Mouse (Mus musculus): Measurements from ENCODE around the gene Emilin3. TPM values are rescaled to one million over a fixed set of nuclear protein-coding genes. Genes with fewer than 3 reads are reported as not detected.

Gene Emilin3
- total RNA-seq, 2 experiments from 2014 or later = not detected

GRCm38 (mm10) chr2:160916714-160917113 lies 4.6 kb upstream of the Emilin3 start:
- DNase-seq = no peak

- no peak for DNase-seq
These were observed 3.9 kb upstream of the Emilin3 start for GRCm38 (mm10) chr2:160915821-160916610.

- no peak for DNase-seq
These were observed 2.5 kb upstream of the Emilin3 start for GRCm38 (mm10) chr2:160914656-160915055.

- DNase-seq = peak in 1 of 2 experiments; percentile 12
These were observed 448 bp downstream of the Emilin3 start for GRCm38 (mm10) chr2:160911558-160912201.

- DNase-seq = no peak
These were observed 1.5 kb downstream of the Emilin3 start for GRCm38 (mm10) chr2:160910633-160911032.

GRCm38 (mm10) chr2:160908607-160909006 lies 3.5 kb downstream of the Emilin3 start:
- DNase-seq = peak; percentile 36 to 53

GRCm38 (mm10) chr2:160906101-160906500 lies 6.0 kb downstream of the Emilin3 start:
- no peak for DNase-seq

GRCm38 (mm10) chr2:160905301-160905700 lies 6.8 kb downstream of the Emilin3 start:
- DNase-seq = no peak

- DNase-seq = no peak
These were observed 10.3 kb downstream of the Emilin3 start for GRCm38 (mm10) chr2:160901656-160902412.

- DNase-seq = peak; percentile 46 to 64
These were observed 20.4 kb downstream of the Emilin3 start for GRCm38 (mm10) chr2:160891697-160892096.

- no peak for DNase-seq
These were observed 21.1 kb downstream of the Emilin3 start for GRCm38 (mm10) chr2:160891045-160891444.

GRCm38 (mm10) chr2:160887859-160888258 lies 24.3 kb downstream of the Emilin3 start:
- DNase-seq = peak; percentile 24 to 51

- peak; percentile 83 to 85 for DNase-seq
These were observed 24.8 kb downstream of the Emilin3 start for GRCm38 (mm10) chr2:160887284-160887683.

GRCm38 (mm10) chr2:160886221-160886620 lies 25.9 kb downstream of the Emilin3 start:
- DNase-seq = no peak

GRCm38 (mm10) chr2:160884830-160885229 lies 27.3 kb downstream of the Emilin3 start:
- DNase-seq = peak; percentile 70 to 72

GRCm38 (mm10) chr2:160883912-160884311 lies 28.2 kb downstream of the Emilin3 start:
- DNase-seq = peak; percentile 58 to 59

GRCm38 (mm10) chr2:160882436-160882835 lies 29.7 kb downstream of the Emilin3 start:
- DNase-seq = peak; percentile 64 to 65

- DNase-seq = peak; percentile 33 to 41
These were observed 30.5 kb downstream of the Emilin3 start for GRCm38 (mm10) chr2:160881462-160882101.

- DNase-seq = peak; percentile 83 to 84
These were observed 31.5 kb downstream of the Emilin3 start, which contains the start of gene Lpin3 for GRCm38 (mm10) chr2:160880453-160881195. Gene Lpin3 (plus strand): TSS chr2:160880670.

GRCm38 (mm10) chr2:160876115-160876514 lies 36.0 kb downstream of the Emilin3 start:
- no peak for DNase-seq

GRCm38 (mm10) chr2:160874231-160874877 lies 37.8 kb downstream of the Emilin3 start:
- no peak for DNase-seq

Measured in adrenal gland, postnatal 36 days (tissue).